Mouse (Mus musculus) liver, embryonic 14.5 days (tissue): ENCODE data around the gene Ighmbp2. TPM values are rescaled to one million over a fixed set of nuclear protein-coding genes. Genes with fewer than 3 reads are reported as not detected.

Experiments
- ATAC-seq: fragments of 200-750 bp; cut with Nextera tagmentation; 2 replicates; pipeline ENCODE4 v1.8.0; 2017; ENCODE audit warnings: moderate number of reproducible peaks, mild to moderate bottlenecking, moderate library complexity; ENCODE audit not compliant: insufficient read depth
- DNase-seq, 3 experiments: peaks; one replicate each; pipeline ENCODE4 v3.0.0-alpha.2; 2012 to 2013; ENCODE audit warnings: low read depth in 3 of 3, low spot score in 3 of 3
- H3K27ac ChIP-seq: fragments of 300-500 bp; sonication (generic); 2 replicates; pipeline ENCODE4 v1.5.1; 2014; ENCODE audit warnings: moderate library complexity, mild to moderate bottlenecking, control low read depth, inconsistent platforms
- H3K27me3 ChIP-seq: fragments of 300-500 bp; sonication (generic); 2 replicates; pipeline ENCODE4 v1.6.1; 2014; ENCODE audit warnings: mild to moderate bottlenecking, low read length, moderate library complexity; ENCODE audit not compliant: control insufficient read depth, insufficient read depth
- H3K36me3 ChIP-seq: fragments of 300-500 bp; sonication (generic); replicated peaks from 2 replicates; pipeline ENCODE4 v1.6.1; 2014; ENCODE audit warnings: low read depth; ENCODE audit not compliant: control insufficient read depth, insufficient read depth
- H3K4me1 ChIP-seq, 2 experiments: fragments of 200-500 bp in 1 of 2; fragments of 300-500 bp in 1 of 2; sonication (generic) in 1 of 2; replicated peaks; 2 replicates each; pipeline ENCODE4 v1.6.1; 2012 to 2014; ENCODE audit warnings: antibody characterized with exemption in 1 of 2, inconsistent platforms in 1 of 2, low read length in 1 of 2; ENCODE audit not compliant: control insufficient read depth in 2 of 2, insufficient read depth in 2 of 2
- H3K4me2 ChIP-seq: fragments of 300-500 bp; sonication (generic); 2 replicates; pipeline ENCODE4 v1.6.1; 2014; ENCODE audit warnings: low read depth, mild to moderate bottlenecking, control low read depth, moderate library complexity
- H3K4me3 ChIP-seq, 2 experiments: fragments of 200-500 bp in 1 of 2; fragments of 300-500 bp in 1 of 2; sonication (generic) in 1 of 2; 2 replicates each; pipeline ENCODE4 v1.5.1; 2012 to 2014; ENCODE audit warnings: low read depth in 2 of 2, low read length in 2 of 2, mild to moderate bottlenecking in 2 of 2, control low read depth in 1 of 2, inconsistent platforms in 1 of 2, moderate library complexity in 1 of 2; ENCODE audit not compliant: insufficient read depth in 1 of 2
- H3K9ac ChIP-seq: fragments of 300-500 bp; sonication (generic); replicated peaks from 2 replicates; pipeline ENCODE4 v1.6.1; 2014; ENCODE audit warnings: mild to moderate bottlenecking, control low read depth, moderate library complexity
- H3K9me3 ChIP-seq: fragments of 300-500 bp; sonication (generic); 2 replicates; pipeline ENCODE4 v1.6.1; 2016; ENCODE audit warnings: low read length, mixed read lengths; ENCODE audit not compliant: control insufficient read depth
- CTCF ChIP-seq: IDR thresholded peaks from 2 replicates; pipeline ENCODE4 v1.5.1; 2016; ENCODE audit warnings: antibody characterized with exemption, low read depth, control low read depth
- EP300 ChIP-seq: IDR thresholded peaks from 2 replicates; pipeline ENCODE4 v1.6.1; 2016; ENCODE audit warnings: antibody characterized with exemption, low read depth
- WGBS: fragments of 180-500 bp; shearing (Covaris S2); extraction: QIAGEN DNeasy Blood & Tissue Kit; methylation state at CpG from one replicate; pipeline ENCODE4 v1.1.7; 2014; ENCODE audit not compliant: insufficient replicate concordance; 5-methylcytosine and 5-hydroxymethylcytosine counted together
- polyA plus RNA-seq, 2 experiments: library from polyadenylated mRNA; depleted of rRNA in 1 of 2; stranded (reverse) in 1 of 2; unstranded in 1 of 2; fragments of >200 nt; fragmentation: Nextera tagmentation in 1 of 2; extraction: Ambion mirVana in 1 of 2; gene quantifications; 2 replicates each; pipeline versions ENCODE4 v1.2.1 to v1.2.3; 2012 to 2014

The Ighmbp2 gene
- polyA plus RNA-seq, 2 experiments: 1.6 to 2.3 TPM

DNA sequence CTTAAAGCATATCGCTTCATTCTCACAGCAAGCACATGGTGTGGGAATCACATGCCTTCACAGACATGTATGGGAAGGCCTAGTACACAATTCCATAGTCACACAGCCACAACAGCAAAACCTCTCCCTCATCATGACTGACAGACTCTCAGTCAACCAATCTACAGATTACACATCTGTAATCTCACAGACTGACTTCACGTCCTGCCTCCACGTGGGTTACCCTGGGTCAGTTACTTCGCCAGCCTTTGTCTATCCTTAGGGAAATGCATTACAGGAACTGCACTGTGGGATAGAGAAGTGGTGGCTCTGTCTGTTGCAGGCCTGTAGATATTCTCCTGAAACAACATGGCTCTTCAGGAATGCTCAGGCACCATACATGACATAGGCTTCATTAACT lies 931 bp downstream of the Ighmbp2 start:
- DNase-seq: no peak
- H3K4me3 ChIP-seq: peak overlapping the region; percentile 66 to 83
- no peak for ATAC-seq
- peaks cover 3% of the 10 kb centered on the region; the same call in 1 of the 2 replicates for H3K36me3 ChIP-seq
- H3K9ac ChIP-seq: peak overlapping the region; percentile 87
- H3K27ac ChIP-seq: no peak overlapping the region
- peak overlapping the region; percentile 80 for H3K4me2 ChIP-seq
- TF ChIP-seq EP300: no peak
- no peak for TF ChIP-seq CTCF
- no peaks in the 10 kb centered on the region for H3K27me3 ChIP-seq
- H3K9me3 ChIP-seq: no peaks in the 10 kb centered on the region
- WGBS: 36% methylated on average over 4 of the region's 4 CpGs
- peaks cover 10 to 11% of the 10 kb centered on the region in 2 experiments for H3K4me1 ChIP-seq

DNA sequence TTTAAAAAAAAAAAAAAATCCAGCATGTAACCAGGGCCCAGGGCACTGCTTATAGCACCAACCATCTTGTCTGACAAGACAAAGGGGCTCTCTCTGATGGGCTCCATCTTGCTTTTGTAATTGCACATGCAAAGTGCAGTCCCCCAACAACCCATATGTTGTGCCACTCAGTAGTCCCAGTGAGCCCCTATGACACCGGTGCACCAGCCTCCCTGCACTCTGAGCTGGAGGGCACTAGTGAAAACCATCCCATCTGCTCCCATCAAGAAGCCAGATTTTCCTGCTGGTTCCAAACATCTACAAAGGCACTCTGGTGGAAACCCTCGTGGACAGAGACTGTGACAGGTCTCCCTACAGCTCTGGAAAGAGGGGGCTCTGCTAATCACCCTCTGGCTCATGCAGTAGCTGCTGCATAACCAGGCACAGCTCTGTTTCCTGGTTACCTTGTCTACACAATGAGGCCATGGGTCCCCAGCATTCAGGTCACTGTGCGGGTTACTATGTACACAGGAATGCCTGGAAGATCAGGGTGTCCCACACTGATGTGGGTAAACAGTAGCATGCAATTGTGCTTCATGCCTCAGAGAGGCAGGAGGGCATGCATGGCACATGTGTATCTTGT lies 7.0 kb downstream of the Ighmbp2 start:
- H3K27ac ChIP-seq: no peak overlapping the region
- no peaks in the 10 kb centered on the region for H3K27me3 ChIP-seq
- H3K9me3 ChIP-seq: no peaks in the 10 kb centered on the region
- H3K9ac ChIP-seq: no peak overlapping the region
- no peak overlapping the region for H3K4me3 ChIP-seq
- 74% methylated on average over 3 of the region's 3 CpGs for WGBS
- TF ChIP-seq CTCF (no peak), EP300 (no peak)
- peaks cover 6% of the 10 kb centered on the region; the same call in 1 of the 2 replicates for H3K36me3 ChIP-seq
- H3K4me1 ChIP-seq: no peaks in the 10 kb centered on the region
- DNase-seq: no peak
- ATAC-seq: no peak
- H3K4me2 ChIP-seq: no peak overlapping the region

DNA sequence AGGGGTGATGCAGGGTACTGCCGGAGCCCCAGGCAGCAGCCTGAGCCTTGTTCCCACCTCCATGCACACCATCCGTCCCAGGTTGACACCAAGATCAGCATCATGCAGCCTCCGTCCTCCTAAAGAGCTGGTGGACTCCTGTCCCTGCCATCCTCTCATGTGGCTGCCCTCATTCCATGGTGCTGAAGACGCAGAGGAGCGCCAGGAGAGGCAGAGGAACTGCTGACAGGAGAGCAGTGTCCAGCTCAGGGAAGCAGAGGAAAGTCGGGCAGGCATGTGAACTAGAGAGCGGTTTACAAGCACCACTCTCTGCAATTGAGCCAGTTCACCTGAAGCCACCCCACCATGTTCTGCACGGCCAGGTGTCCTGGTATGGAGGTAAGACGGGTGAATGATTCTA lies 9.5 kb downstream of the Ighmbp2 start:
- no peak for ATAC-seq
- Histone ChIP-seq H3K9ac (no peak overlapping the region), H3K27me3 (no peaks in the 10 kb centered on the region), H3K4me3 (no peak overlapping the region), H3K9me3 (no peaks in the 10 kb centered on the region), H3K36me3 (peaks cover 6% of the 10 kb centered on the region; the same call in 1 of the 2 replicates), H3K4me1 (no peaks in the 10 kb centered on the region), H3K27ac (no peak overlapping the region), H3K4me2 (no peak overlapping the region)
- no peak for DNase-seq
- TF ChIP-seq EP300: no peak
- TF ChIP-seq CTCF: no peak
- 76% methylated on average over 9 of the region's 9 CpGs for WGBS

DNA sequence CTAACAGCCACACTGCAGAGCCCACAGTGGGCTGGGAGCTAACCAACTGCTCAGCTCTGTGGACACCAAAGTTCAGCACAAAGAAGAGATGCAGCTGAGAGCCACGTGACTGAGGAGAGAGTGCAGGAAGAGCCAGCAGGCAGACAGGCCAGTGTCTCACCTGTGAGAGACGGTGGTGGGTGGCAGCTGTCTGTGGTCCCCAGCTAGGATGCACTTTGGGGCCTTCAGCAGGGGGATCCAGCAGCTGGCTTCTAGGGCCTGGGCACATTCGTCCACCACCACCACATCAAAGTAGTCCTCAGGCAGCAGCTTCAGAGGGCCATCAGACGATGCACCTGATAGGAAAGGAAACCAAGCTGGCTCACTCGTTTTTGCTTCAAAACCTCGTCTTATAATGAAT lies 11.5 kb downstream of the Ighmbp2 start:
- Histone ChIP-seq H3K9me3 (no peaks in the 10 kb centered on the region), H3K27ac (no peak overlapping the region), H3K4me1 (no peaks in the 10 kb centered on the region), H3K4me3 (no peak overlapping the region), H3K4me2 (no peak overlapping the region), H3K36me3 (peaks cover 7% of the 10 kb centered on the region; the same call in 1 of the 2 replicates), H3K9ac (no peak overlapping the region), H3K27me3 (no peaks in the 10 kb centered on the region)
- DNase-seq (no peak), ATAC-seq (no peak)
- 60% methylated on average over 6 of the region's 6 CpGs for WGBS
- no peak for TF ChIP-seq CTCF
- TF ChIP-seq EP300: no peak

DNA sequence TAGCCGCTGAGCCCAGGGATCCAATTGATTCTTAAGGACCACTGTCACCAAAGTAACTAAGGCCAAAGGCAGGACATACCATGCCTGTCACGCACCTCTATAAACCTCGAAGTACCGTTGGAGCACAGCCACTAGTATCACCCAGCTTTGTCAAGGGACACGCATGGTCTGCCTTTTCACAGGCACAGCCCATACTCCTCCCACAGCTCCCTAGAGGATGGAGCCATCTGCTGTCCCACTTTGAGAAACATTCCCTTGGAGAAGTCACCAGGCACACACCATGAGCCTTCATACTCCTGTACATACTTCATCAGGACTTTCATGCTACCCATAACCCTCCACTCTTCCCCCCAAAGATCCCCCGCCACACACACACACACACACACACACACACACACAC lies 13.0 kb downstream of the Ighmbp2 start:
- DNase-seq (no peak), ATAC-seq (no peak)
- TF ChIP-seq EP300 (no peak), CTCF (no peak)
- no peaks in the 10 kb centered on the region for H3K4me1 ChIP-seq
- no peaks in the 10 kb centered on the region for H3K9me3 ChIP-seq
- H3K9ac ChIP-seq: no peak overlapping the region
- H3K36me3 ChIP-seq: peaks cover 10% of the 10 kb centered on the region; the same call in 1 of the 2 replicates
- no peaks in the 10 kb centered on the region for H3K27me3 ChIP-seq
- no peak overlapping the region for H3K4me2 ChIP-seq
- 79% methylated on average over 6 of the region's 6 CpGs for WGBS
- H3K27ac ChIP-seq: no peak overlapping the region
- H3K4me3 ChIP-seq: no peak overlapping the region
